Mouse (Mus musculus) limb, embryonic 15.5 days (tissue): ENCODE data around the gene Gm21188. TPM values are rescaled to one million over a fixed set of nuclear protein-coding genes. Genes with fewer than 3 reads are reported as not detected.
"Not testable (repeated sequence)": the region's sequence is repeated elsewhere in the genome, so short reads cannot be mapped to it uniquely, and the experiment has no call there.

ENCODE experiments used
- ATAC-seq: fragments of 200-750 bp; cut with Nextera tagmentation; 2 replicates; pipeline ENCODE4 v1.8.0; 2017; ENCODE audit warnings: low read depth, moderate TSS enrichment; ENCODE audit not compliant: insufficient number of reproducible peaks, low FRiP score, low TSS enrichment
- H3K27ac ChIP-seq: fragments of 300-500 bp; sonication (generic); 2 replicates; pipeline ENCODE4 v1.5.1; 2015; ENCODE audit warnings: moderate library complexity, mild to moderate bottlenecking, inconsistent platforms
- H3K27me3 ChIP-seq: fragments of 300-500 bp; sonication (generic); 2 replicates; pipeline ENCODE4 v1.6.1; 2015; ENCODE audit warnings: inconsistent platforms
- H3K36me3 ChIP-seq: fragments of 300-500 bp; sonication (generic); 2 replicates; pipeline ENCODE4 v1.6.1; 2015; ENCODE audit warnings: inconsistent platforms
- H3K4me1 ChIP-seq: fragments of 300-500 bp; sonication (generic); 2 replicates; pipeline ENCODE4 v1.6.1; 2015; ENCODE audit warnings: inconsistent platforms
- H3K4me2 ChIP-seq: fragments of 300-500 bp; sonication (generic); 2 replicates; pipeline ENCODE4 v1.6.1; 2015; ENCODE audit warnings: mild to moderate bottlenecking, inconsistent platforms
- H3K4me3 ChIP-seq: fragments of 300-500 bp; sonication (generic); 2 replicates; pipeline ENCODE4 v1.5.1; 2015; ENCODE audit warnings: mild to moderate bottlenecking, inconsistent platforms
- H3K9ac ChIP-seq: fragments of 300-500 bp; sonication (generic); 2 replicates; pipeline ENCODE4 v1.6.1; 2015; ENCODE audit warnings: inconsistent platforms
- H3K9me3 ChIP-seq: fragments of 300-500 bp; sonication (generic); 2 replicates; pipeline ENCODE4 v1.6.1; 2016; ENCODE audit warnings: inconsistent platforms
- WGBS: fragments of 180-500 bp; shearing (Covaris S2); methylation state at CpG from one replicate; pipeline ENCODE4 v1.1.7; 2015; 5-methylcytosine and 5-hydroxymethylcytosine counted together
- polyA plus RNA-seq: library from polyadenylated mRNA; unstranded; fragments of >200 nt; fragmentation: Nextera tagmentation; extraction: Ambion mirVana; gene quantifications from 2 replicates; pipeline ENCODE4 v1.2.1, GENCODE M21; 2015

The Gm21188 gene
- 0.23 TPM in 1 of 2 replicates, not detected in the other for polyA plus RNA-seq

DNA sequence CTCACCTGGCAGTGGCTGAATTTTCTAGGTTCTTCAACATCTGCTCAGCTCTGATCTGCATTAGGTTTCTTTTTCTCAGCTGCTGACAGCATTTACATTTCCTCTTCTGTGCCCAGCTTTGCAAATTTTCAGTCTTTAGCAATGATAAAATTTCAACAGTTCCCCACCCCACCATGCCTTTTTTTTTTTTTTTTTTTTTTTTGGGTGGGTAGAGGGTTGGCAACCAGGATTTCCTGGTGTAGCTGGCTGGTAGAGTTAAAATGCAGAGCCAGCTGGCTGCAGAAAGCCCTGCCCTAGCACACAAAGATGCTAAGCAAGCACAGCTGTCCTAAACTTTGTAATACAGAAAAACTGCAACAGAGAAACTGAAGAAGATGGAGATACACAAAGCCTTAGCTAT lies at the start of gene Gm21188:
TSS of gene Gm21188 (minus strand) at position 110 of the 400 bp plus-strand sequence.
- H3K27ac ChIP-seq, H3K9me3 ChIP-seq, H3K4me1 ChIP-seq, H3K4me3 ChIP-seq, H3K4me2 ChIP-seq, ATAC-seq, H3K36me3 ChIP-seq, H3K27me3 ChIP-seq, H3K9ac ChIP-seq: not testable (repeated sequence)

DNA sequence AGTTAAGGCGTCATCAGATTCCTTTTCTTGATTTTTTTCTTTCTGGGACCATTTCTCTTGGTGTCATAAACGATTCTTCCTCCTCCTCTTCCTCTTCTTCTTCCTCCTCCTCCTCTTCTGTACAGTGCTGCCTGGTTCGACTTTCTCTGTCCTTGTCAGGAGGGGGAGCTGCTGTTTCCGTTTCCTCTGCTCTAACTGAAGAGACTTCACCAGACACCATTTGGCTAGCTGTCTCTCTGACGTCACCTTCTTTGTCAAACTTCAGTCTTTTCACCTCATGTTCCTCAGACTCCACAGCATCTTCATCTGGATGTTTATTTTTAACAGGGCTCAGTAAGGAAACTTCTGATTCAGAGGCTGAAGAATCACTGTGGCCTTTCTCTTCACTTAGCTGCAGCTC lies 47.3 kb upstream of the Gm21188 start:
- not testable (repeated sequence) for H3K27ac ChIP-seq, H3K4me1 ChIP-seq, ATAC-seq, H3K4me2 ChIP-seq, H3K4me3 ChIP-seq, H3K9me3 ChIP-seq, H3K9ac ChIP-seq, H3K27me3 ChIP-seq, H3K36me3 ChIP-seq
- WGBS, result no CpG with 5 or more reads among the region's 5 CpGs

DNA sequence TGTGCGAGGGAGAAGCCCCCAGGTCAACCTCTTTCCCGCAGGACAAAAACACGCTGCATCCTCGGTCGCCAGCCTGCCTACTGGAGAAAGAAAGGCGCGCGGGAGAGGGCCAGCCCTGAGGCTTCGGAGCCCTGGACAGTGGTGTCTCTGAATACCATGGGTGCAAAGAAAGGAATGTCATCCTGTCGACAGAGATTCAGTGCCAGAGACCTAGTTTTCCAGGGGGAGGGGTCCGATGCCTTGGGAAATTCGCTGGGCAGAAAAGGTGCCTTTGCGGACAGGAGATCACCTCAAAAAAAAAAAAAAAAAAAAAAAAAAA lies 44.9 kb upstream of the Gm21188 start:
- not testable (repeated sequence) for H3K4me3 ChIP-seq, H3K27me3 ChIP-seq, H3K27ac ChIP-seq, H3K36me3 ChIP-seq, H3K4me2 ChIP-seq, H3K9ac ChIP-seq, ATAC-seq, H3K9me3 ChIP-seq, H3K4me1 ChIP-seq
- WGBS, result 2% methylated on average over 6 of the region's 13 CpGs

DNA sequence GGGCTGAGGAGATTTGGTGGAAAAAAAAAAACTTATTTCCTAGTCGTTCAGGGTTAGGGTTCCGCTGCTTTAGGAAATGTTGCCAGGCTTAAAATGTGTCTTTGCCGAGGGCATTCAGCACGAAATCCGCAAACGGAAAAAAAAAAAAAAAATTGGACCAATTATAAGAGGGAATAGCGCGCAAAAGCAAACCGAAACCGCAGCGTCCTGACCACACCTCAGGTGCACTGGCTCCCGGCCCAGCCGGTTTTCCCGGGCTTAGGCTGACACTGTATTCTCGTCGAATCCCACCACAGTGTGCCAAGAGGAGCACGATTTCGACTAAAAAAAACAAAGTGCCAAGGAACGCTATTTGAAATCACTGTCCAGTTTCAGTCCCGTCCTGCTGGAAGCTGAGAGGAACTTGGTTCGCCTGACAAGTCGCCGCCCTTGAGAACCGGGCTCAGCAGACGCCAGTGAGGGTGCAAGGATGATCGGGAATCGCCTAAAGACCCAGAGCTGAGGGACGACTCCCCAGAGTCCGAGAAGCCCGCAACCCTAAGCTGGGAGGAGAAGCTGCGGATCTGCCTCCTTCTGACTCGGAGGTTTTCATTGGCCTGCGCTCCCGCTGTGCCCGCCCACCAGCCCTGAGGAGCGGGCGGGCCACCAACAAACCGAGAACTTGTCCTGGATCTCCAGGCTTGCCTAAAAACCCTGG lies 44.4 kb upstream of the Gm21188 start:
- not testable (repeated sequence) for H3K27ac ChIP-seq, ATAC-seq, H3K9ac ChIP-seq, H3K36me3 ChIP-seq, H3K9me3 ChIP-seq, H3K27me3 ChIP-seq, H3K4me1 ChIP-seq
- WGBS, result 0% methylated on average over 24 of the region's 38 CpGs
- Histone ChIP-seq H3K4me2 (peak overlapping the region; percentile 34; the same call in 1 of the 2 replicates), H3K4me3 (peak overlapping the region; percentile 23)

DNA sequence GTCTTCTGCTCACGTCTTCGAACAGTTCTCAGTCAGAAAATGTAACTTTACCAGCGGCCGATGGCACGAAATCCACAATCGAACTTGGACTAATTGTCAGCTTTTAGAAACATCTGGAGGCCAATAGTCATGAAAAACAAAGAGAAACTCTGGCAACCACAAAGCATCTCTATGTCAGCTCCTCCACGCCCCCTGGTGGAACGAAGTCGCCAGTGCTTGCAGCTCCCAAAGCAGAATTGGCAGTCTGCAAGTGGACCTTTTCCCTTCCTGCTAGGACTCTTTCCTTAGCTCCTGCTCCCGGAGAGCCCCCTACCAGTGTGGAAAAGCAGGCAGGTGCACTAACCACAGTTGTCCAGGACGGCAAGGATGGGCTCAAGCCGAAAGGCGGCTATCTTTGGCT lies 41.0 kb upstream of the Gm21188 start:
- H3K4me1 ChIP-seq, H3K27me3 ChIP-seq, H3K36me3 ChIP-seq, H3K9ac ChIP-seq, H3K27ac ChIP-seq, ATAC-seq, H3K4me2 ChIP-seq, H3K4me3 ChIP-seq, H3K9me3 ChIP-seq: not testable (repeated sequence)
- no CpG with 5 or more reads among the region's 13 CpGs for WGBS

DNA sequence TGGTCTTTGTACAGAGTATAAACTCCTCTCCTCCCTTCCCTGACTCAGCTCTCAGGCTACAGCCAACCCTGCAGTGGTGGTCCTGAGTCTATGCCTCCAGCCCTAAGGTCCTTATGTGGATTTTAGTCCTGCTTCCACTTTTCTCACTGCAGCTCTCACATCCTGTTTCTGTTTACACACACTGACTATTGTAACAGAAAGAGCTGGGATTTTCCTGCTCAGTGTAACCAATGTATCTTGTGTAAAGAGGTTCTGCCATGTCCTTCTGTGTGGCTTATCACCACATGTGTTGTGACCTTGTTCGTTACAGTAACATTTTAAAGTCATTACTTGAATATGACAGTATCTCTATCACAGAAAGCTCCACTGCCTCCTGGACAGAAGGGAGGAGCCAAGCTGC lies 27.6 kb upstream of the Gm21188 start:
- H3K27ac ChIP-seq, H3K4me1 ChIP-seq, H3K36me3 ChIP-seq, H3K4me3 ChIP-seq, H3K27me3 ChIP-seq, H3K4me2 ChIP-seq, ATAC-seq, H3K9ac ChIP-seq, H3K9me3 ChIP-seq: not testable (repeated sequence)
- no CpG with 5 or more reads among the region's 1 CpGs for WGBS

DNA sequence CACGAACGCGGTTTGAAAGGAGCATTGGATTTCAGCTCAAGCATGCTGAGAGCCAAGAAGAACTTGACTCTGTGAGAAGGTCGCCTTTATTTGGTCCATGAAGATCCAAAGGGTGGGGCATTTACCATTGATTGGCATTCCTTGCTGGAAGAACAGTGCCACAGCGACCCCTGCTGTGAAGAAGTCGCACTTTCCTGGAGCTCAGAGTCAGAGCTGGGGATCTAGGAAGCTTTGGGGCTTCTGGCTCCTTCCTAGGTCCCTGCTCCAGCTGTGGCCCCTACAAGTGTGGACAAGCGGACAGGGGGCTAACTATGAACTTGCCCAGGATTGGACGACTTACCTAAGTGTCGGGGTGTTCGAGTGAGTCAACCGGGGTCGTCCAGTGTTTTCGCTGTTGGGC lies 18.9 kb upstream of the Gm21188 start:
- not testable (repeated sequence) for H3K9me3 ChIP-seq, H3K4me2 ChIP-seq, H3K9ac ChIP-seq, H3K27me3 ChIP-seq, H3K36me3 ChIP-seq, H3K27ac ChIP-seq, H3K4me3 ChIP-seq, H3K4me1 ChIP-seq, ATAC-seq
- no CpG with 5 or more reads among the region's 13 CpGs for WGBS

DNA sequence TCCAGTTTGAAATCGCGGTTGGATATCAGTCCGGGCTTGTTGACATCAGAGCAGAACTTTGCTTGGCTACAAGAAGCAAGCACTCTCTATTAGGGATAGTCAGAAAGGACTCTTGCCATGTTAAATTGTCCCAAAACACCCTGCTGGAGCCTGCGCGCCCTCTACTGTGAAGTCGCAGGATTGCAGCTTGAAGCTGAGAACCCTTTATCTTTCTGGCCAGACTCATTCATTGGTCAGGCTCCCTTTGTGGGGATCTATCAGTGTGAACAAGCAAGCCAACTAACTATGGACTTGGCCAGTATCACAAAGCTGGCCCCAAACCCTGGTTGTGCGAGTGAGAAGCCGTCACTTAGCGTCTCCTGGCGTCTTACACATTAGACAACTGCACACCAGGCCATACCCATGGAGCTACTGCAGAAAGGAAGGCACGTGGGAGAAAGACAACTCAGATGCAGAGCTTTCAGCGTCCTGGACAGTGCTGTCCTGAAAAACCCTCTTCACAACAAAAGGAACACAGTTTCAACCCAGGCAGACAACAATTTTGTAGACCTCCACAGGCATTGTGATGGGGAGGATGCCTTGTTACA lies 18.1 kb upstream of the Gm21188 start:
- not testable (repeated sequence) for H3K4me2 ChIP-seq, H3K9ac ChIP-seq, H3K36me3 ChIP-seq, H3K9me3 ChIP-seq, ATAC-seq, H3K4me3 ChIP-seq, H3K27ac ChIP-seq, H3K4me1 ChIP-seq, H3K27me3 ChIP-seq
- WGBS, result no CpG with 5 or more reads among the region's 12 CpGs

DNA sequence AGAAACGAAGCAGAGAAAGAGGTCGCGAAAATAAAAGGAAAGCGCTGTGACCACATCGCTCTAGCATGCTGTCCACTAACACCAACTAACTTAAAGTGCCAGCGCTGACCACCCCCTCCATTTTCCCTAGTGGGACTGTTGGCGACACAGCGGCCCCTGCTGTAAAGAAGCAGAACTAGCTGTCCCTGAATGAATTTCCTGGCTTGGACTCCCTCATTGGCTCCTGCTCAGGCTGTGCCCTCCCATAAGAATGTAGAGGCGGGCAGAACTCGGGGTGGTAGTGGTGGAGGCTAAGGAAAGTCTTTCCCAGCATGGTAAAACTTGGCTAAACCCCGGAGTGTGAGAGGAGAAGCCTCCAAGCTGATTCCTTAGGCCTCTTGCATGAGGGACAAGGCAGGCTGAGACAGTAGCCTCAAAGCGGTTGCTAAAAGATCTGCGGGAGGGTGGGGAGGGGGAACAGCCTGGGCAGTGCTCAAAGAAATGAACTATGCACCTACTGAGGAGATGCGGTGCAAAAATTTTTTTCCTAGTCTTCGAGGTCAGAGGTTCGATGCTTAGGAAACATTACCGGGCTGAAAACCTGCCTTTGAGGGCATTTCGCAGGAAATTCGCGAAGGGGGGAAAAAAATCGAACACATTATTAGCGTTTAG lies 11.6 kb upstream of the Gm21188 start:
- not testable (repeated sequence) for H3K36me3 ChIP-seq, H3K9ac ChIP-seq, H3K27ac ChIP-seq, H3K9me3 ChIP-seq, H3K4me2 ChIP-seq, H3K27me3 ChIP-seq, ATAC-seq, H3K4me1 ChIP-seq, H3K4me3 ChIP-seq
- WGBS, result no CpG with 5 or more reads among the region's 22 CpGs

DNA sequence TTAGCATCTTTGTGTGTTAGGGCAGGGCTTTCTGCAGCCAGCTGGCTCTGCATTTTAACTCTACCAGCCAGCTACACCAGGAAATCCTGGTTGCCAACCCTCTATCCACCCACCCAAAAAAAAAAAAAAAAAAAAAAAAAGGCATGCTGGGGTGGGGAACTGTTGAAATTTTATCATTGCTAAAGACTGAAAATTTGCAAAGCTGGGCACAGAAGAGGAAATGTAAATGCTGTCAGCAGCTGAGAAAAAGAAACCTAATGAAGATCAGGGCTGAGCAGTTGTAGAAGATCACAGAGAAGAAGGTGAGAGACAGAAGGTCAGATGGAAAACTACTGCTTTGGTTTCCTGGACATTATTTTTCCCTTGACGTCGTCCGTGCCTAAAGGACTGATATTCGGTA lies 10.9 kb upstream of the Gm21188 start:
- WGBS, result no CpG with 5 or more reads among the region's 4 CpGs

DNA sequence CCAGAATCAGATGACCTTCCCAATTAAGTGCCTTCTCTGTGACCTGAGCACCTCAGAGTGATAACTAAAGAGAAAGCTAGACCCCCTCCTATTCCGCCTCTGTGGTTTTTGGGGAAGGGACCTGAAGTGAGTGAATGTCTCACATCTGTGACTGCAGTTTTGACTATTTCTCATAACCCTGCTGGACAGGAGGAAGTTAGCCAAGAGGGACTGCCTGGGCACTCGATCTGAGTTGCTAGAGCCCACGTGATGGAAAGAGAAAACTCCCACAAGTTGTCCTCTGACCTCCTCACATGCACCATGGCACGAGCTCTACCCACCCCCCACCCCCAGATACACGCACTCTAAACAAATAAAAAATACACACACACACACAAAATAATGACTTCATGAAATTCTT lies 3.4 kb downstream of the Gm21188 start:
- not testable (repeated sequence) for H3K4me1 ChIP-seq, ATAC-seq, H3K27ac ChIP-seq, H3K27me3 ChIP-seq, H3K4me2 ChIP-seq, H3K9me3 ChIP-seq, H3K4me3 ChIP-seq, H3K9ac ChIP-seq, H3K36me3 ChIP-seq
- WGBS, result no CpG with 5 or more reads among the region's 5 CpGs

More for the DNA sequence above, 10.9 kb upstream of the Gm21188 start:
- not testable (repeated sequence) for H3K27ac ChIP-seq, ATAC-seq, H3K36me3 ChIP-seq, H3K4me1 ChIP-seq, H3K27me3 ChIP-seq, H3K9ac ChIP-seq, H3K4me3 ChIP-seq, H3K9me3 ChIP-seq, H3K4me2 ChIP-seq

DNA sequence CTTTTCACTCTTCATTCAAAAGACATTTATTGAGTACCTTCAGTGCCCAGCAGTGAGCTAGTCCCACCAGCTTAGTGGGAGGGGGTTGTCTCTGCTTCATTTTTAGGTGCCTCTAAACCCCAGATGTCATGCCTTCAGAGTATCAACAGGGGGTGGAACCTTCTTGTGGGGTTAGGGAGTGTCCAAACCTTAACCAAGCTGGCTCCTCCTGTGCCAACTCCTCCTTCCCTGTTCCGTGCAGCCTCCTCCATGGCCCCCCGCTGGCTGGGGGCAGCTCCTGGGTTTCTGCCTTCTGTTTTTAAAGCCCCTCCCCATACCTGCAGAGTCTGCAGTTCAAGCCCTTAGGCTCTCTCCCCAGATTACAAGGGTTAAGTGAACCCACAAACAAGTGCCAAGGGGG lies 3.8 kb downstream of the Gm21188 start:
- H3K9ac ChIP-seq, H3K27ac ChIP-seq, H3K9me3 ChIP-seq, H3K4me1 ChIP-seq, H3K27me3 ChIP-seq, H3K4me2 ChIP-seq, H3K36me3 ChIP-seq, H3K4me3 ChIP-seq: not testable (repeated sequence)
- peak; percentile 58; the same call in 1 of the 2 replicates for ATAC-seq
- WGBS, result no CpG with 5 or more reads among the region's 2 CpGs
